Mouse (Mus musculus): ENCODE measurements around the gene Gbe1.

Gene Gbe1

GRCm38 (mm10) chr16:70353058-70353457, 39.3 kb downstream of the Gbe1 start:
- no peak for DNase-seq (ENCODE audit: low read depth, low spot score)

GRCm38 (mm10) chr16:70358326-70358725, 44.6 kb downstream of the Gbe1 start:
- no peak for DNase-seq (ENCODE audit: low read depth, low spot score)

GRCm38 (mm10) chr16:70365229-70365628, 51.5 kb downstream of the Gbe1 start:
- DNase-seq (ENCODE audit: low read depth, low spot score): peak; percentile 4

DNA sequence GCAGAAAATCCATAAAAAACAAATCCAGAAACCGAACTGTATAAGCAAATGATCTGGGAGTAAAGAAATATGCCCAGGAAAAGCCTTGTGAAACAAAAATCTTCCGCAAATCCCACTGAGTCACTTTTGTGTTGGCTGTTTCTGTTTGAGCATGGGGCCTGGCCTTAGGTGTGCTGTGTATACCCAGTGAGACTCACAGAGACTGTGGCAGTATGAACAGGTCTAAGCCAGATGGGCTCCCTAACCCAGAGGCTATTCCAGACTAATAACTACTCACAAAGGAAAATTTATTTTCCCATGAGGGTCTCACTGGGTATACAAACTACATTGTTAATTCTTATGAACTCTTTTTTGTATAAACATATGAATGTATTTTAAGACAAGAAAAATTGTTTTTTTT, 67.3 kb downstream of the Gbe1 start:
- DNase-seq (ENCODE audit: low read depth, low spot score): no peak

DNA sequence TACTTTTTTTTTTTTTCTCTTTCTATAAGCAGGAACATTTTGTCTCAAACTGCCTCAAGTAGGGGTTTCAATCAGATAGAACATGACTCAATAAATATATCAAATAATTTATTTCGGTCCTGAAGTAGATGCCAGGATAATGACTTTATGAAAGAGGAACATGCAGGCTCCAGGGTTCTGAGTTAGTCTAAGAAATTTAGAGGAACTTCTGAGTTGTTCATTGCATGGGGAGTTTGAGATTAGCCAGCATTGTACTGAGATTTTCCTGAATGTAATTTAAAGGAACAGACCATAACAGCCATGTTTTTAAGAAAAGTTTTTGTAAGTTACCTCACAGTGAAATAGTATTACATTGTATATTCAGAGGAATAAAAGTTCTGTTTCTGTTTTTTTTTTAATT, 71.7 kb downstream of the Gbe1 start:
- no peak for DNase-seq (ENCODE audit: low read depth, low spot score)

- no peak for DNase-seq (ENCODE audit: low read depth, low spot score)
These were observed 73.6 kb downstream of the Gbe1 start for GRCm38 (mm10) chr16:70387385-70387784.

- peak; percentile 6 for DNase-seq (ENCODE audit: low read depth, low spot score)
These were observed 81.5 kb downstream of the Gbe1 start for GRCm38 (mm10) chr16:70395276-70395675.

GRCm38 (mm10) chr16:70407780-70408179, 94.0 kb downstream of the Gbe1 start:
- no peak for DNase-seq (ENCODE audit: low read depth, low spot score)

DNA sequence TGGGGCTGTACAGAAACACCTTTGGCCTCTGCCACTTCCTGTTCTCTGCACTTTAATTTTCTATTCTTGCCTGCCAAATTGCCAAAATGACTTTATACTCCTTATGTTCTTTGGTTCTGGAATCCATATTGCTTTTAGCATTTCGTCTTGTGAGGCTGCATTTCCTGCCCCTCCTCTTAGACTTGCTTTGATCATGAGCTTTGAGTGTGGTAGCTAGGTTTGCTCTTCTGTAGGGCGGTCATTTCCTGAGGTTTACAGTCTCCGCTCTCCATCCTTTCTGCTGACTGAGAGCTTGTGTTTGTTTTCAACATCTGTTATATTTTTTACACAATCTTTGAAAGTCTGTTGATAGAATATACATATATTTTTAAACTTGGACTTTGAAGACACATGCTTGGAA, 107.3 kb downstream of the Gbe1 start:
- peak; percentile 41 for DNase-seq (ENCODE audit: low read depth, low spot score)

- DNase-seq (ENCODE audit: low read depth, low spot score): no peak
These were observed 135.8 kb downstream of the Gbe1 start for GRCm38 (mm10) chr16:70449520-70449919.

DNA sequence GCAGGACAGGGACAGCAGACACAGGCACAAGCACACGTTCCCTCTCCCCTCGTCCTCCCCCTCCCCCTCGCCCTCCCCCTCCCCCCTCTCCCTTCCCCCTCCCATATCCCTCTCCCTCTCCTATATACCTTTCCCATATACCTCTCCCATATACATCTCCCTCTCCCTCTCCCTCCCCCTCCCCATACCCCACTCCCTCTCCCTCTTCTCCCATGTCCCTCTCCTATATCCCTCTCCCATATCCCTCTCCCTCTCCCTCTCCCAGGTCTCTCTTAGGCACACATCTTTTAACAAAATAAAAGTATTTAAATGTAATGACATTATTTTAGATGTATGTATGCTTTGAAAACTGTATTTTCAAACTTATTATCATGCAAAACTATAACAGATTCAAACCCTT, 161.8 kb downstream of the Gbe1 start:
- DNase-seq (ENCODE audit: low read depth, low spot score): no peak

DNA sequence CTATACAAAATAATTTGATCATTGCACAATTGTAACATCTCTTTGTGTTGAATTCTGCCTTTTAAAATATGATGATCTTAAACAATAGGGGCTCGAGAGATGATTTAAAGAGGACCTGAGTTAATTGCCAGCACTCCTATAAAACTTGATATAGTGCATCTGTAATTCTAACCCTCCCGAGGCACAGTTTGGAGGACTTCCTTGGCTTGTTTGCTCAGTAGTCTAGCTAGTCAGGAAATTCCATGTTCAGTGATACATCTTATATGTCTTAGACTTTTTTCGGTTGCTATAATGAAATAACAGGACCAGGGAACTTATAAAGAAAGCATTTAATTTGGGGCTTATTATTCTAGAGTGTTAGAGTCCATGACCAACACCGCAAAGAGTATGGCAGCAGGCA, 162.4 kb downstream of the Gbe1 start:
- DNase-seq (ENCODE audit: low read depth, low spot score): no peak

DNA sequence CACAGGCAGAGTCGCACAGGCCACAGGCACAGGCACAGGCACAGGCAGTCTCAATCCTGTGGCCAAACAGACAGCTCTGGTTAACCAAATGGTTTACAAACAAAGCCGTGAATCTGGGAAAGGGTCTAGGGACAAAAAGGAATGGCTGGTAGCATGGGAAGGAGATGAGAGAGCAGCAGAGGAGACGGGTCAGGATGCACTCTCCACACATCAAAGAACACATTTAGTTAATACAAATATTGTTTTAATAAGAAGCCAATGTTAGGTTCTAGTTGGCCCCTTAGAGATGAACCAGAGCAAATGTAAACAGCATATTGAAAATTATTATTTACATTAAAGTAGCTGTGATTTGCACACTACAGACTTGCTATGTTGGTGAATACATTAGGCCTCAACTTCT, 166.7 kb downstream of the Gbe1 start:
- DNase-seq (ENCODE audit: low read depth, low spot score): no peak

DNA sequence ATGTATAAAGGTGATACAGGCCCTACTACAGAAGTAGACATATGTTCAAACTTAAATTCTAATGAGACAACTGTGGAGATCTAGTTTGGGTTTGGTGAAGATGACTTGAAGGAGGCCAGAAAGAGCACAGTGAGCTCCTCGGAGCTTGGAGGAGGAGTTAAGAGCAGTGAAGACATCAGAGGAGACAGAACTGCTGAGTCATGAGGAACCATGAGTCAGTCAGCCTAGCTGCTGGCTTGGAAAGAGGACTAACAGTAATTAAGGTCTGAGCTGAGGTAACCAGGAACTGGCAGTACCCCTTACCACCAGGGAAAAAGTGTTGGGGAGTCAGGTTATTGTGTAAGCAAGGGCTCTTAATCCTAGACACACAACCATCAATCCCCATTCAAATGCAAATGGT, 192.7 kb downstream of the Gbe1 start:
- DNase-seq (ENCODE audit: low read depth, low spot score): no peak

GRCm38 (mm10) chr16:70510938-70511337, 197.2 kb downstream of the Gbe1 start:
- DNase-seq (ENCODE audit: low read depth, low spot score): no peak

DNA sequence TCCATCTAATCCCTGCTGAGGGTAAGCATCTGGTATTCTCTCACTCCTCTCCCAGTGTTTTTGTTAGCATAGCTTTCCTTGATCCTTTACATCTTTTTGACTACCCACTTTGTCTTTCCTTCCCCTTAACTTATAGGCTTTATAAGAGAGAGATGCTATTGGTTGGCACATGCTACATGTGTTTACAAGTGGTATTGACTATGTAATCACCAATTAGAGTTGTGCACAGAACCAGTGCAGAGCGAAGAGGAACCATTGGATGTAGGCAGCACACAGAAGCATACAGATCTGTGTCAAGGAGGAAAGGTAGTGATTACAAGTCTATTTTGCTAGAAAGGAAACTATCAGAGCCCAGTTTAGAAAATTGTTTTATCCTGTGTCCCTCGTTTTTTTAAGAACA, 209.1 kb downstream of the Gbe1 start:
- no peak for DNase-seq (ENCODE audit: low read depth, low spot score)

DNA sequence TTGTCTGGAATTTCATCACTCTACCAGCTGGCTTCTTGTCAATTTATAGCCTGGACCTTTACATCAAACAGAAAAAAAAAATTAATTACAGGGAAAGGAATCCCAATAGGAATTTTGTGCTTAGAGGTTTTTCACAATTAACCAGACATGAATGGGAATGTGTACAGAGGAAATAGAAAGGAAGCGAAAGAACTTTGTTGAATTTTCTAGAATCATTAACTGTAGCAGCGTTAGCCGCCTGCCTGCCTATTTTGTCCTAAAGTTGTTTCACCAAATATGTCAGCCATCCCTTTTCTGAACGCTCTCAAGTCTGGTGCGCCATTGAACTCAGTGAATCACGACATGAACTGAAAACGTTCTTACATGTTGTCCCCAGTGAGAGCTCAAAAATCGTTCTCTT, 209.8 kb downstream of the Gbe1 start:
- no peak for DNase-seq (ENCODE audit: low read depth, low spot score)

DNA sequence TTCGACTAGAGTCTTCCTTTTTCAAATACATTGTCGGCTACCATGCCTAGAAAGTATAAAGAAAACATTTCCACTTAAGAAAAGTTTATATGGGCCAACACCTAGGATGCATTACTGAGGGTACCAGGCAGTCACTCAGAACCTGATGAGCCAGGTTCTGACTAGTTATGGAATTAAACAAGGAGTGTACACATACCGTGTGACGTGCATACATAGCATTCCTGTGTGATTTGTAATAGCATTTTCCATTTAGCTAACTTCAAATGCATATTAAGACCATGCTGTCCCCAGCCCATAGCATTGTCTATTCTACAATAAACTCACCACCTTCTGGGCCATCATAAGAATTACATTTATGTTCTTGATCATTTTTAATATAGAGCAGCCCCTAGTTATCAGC, 210.5 kb downstream of the Gbe1 start:
- no peak for DNase-seq (ENCODE audit: low read depth, low spot score)

- no peak for DNase-seq (ENCODE audit: low read depth, low spot score)
These were observed 213.5 kb downstream of the Gbe1 start for GRCm38 (mm10) chr16:70527224-70527623.

DNA sequence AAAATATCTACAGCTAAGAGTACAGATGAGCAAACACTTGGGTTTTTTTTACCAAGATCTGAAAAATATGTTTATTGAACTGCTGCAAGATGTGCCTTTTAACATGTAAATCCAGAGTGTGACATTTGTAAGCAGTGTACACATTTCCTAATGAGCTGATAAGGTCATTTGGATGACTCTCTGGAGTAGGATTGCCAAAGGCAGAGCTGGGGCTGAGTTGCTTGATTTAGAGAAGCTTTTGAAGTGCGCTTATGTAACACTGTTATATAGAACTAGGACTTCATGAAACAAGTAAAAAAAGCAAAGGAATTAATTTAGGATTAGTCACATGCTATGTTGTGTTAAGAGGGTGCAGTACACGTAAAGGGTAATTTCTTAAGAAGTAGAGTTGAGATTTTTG, 221.5 kb downstream of the Gbe1 start:
- no peak for DNase-seq (ENCODE audit: low read depth, low spot score)

DNA sequence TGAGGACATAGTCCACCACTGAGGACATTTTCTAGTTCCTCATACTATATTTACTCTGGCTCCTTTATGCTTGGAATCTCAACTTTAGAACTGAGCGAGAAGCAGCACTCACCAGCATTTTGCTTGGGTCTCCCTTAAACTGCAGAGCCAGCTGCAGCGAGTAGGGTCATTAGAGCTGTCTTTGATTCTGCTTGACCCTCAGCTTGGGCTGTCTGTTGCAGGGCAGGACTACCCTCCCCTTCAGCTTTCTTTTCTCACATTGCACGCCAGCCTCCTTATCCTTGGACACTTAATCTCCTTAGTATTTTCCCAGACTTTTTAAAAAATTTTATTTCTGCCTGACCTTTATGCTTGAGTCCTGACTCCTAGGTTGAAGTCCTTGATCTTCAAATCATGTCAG, 237.1 kb downstream of the Gbe1 start:
- DNase-seq (ENCODE audit: low read depth, low spot score): no peak

GRCm38 (mm10) chr16:70561635-70562348, 248.0 kb downstream of the Gbe1 start:
- no peak for DNase-seq (ENCODE audit: low read depth, low spot score)

- DNase-seq (ENCODE audit: low read depth, low spot score): no peak
These were observed 248.8 kb downstream of the Gbe1 start for GRCm38 (mm10) chr16:70562574-70562973.

- no peak for DNase-seq (ENCODE audit: low read depth, low spot score)
These were observed 249.7 kb downstream of the Gbe1 start for GRCm38 (mm10) chr16:70563456-70563855.
